Mouse (Mus musculus): Measurements from ENCODE around the gene Lyrm7.

Gene Lyrm7

GRCm38 (mm10) chr11:54801791-54802558, 58.7 kb downstream of the Lyrm7 start:
- no peak for DNase-seq (ENCODE audit: extremely low spot score)

GRCm38 (mm10) chr11:54796551-54796950, 64.2 kb downstream of the Lyrm7 start:
- no peak for DNase-seq (ENCODE audit: extremely low spot score)

- DNase-seq (ENCODE audit: extremely low spot score): no peak
Measured at GRCm38 (mm10) chr11:54794678-54795077, 66.0 kb downstream of the Lyrm7 start.

DNA sequence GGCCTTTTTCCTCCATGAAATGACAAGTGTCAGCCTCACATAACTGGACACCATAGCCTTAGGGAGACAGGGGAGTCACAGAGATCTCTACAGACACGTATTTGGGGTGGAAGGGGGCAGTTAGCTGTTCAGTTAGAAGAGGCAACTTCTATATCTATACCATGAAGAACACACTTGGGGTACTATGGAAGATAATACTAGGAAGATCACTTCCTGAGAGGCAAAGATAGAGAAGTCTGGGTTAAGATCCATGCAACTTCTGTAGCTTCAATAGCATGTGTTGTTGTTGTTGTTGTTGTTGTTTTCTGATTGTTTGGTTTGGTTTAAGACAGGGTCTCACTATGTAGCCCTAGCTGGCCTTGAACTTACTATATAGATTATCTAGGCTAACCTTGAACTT, 67.5 kb downstream of the Lyrm7 start:
- DNase-seq (ENCODE audit: extremely low spot score): no peak

DNA sequence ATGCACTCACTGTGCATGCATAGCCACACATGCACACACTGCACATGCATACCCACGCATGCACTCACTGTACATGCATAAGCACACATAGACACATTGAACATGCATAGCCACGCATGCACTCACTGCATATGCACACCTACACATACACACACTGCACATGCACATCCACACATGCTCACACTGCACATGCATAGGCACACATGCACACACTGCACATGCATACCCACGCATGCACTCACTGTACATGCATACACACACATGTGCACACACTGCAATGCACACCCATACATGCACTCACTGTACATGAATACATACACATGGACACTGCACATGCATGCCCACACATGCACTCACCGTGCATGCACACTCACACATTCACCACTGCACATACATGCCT, 69.3 kb downstream of the Lyrm7 start:
- DNase-seq (ENCODE audit: extremely low spot score): no peak

GRCm38 (mm10) chr11:54787488-54788474, 72.9 kb downstream of the Lyrm7 start, which contains the start of gene Cdc42se2:
Gene Cdc42se2, minus strand, starts transcription at chr11:54787675.
- peak; percentile 99 for DNase-seq (ENCODE audit: extremely low spot score)

GRCm38 (mm10) chr11:54786858-54787487, 73.7 kb downstream of the Lyrm7 start:
- DNase-seq (ENCODE audit: extremely low spot score): peak; percentile 77

- DNase-seq (ENCODE audit: extremely low spot score): no peak
Measured at GRCm38 (mm10) chr11:54785566-54785965, 75.2 kb downstream of the Lyrm7 start.

- DNase-seq (ENCODE audit: extremely low spot score): no peak
Measured at GRCm38 (mm10) chr11:54784436-54784835, 76.3 kb downstream of the Lyrm7 start.

DNA sequence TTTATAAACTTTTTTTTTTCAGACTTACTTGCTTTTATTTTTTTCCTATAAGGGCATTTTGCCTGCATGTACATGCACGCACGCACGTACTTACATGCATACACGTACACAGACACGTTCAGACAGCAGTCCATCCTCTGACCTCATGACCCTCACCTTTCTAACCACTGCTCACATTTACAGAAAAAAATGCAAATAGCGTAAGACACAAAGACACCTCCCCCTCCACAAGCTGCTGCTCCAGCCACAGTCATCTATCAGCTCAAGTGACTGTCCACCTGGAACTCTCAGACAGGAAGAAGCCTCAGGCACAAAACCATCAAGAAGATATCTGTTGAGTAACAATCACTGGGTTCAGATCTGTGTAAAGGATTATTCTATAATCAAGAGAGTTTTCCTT, 78.5 kb downstream of the Lyrm7 start:
- no peak for DNase-seq (ENCODE audit: extremely low spot score)

GRCm38 (mm10) chr11:54779946-54780345, 80.8 kb downstream of the Lyrm7 start:
- no peak for DNase-seq (ENCODE audit: extremely low spot score)

- DNase-seq (ENCODE audit: extremely low spot score): no peak
Measured at GRCm38 (mm10) chr11:54778131-54778844, 82.4 kb downstream of the Lyrm7 start.

GRCm38 (mm10) chr11:54777387-54778130, 83.2 kb downstream of the Lyrm7 start:
- DNase-seq (ENCODE audit: extremely low spot score): no peak
